Mouse (Mus musculus) neural tube, embryonic 13.5 days (tissue): ENCODE results near the gene Ltk. TPM values are rescaled to one million over a fixed set of nuclear protein-coding genes. Genes with fewer than 3 reads are reported as not detected.
A peak's percentile ranks its signal among the peaks of the same experiment; 100 is the strongest.

Experiments
- ATAC-seq: fragments of 200-750 bp; cut with Nextera tagmentation; 2 replicates; pipeline ENCODE4 v1.8.0; 2017; ENCODE audit warnings: low read depth, mild to moderate bottlenecking, moderate TSS enrichment, moderate library complexity
- H3K27ac ChIP-seq: fragments of 300-500 bp; sonication (generic); replicated peaks from 2 replicates; pipeline ENCODE4 v1.5.1; 2015; ENCODE audit warnings: moderate library complexity, mild to moderate bottlenecking, inconsistent platforms
- H3K27me3 ChIP-seq: fragments of 300-500 bp; sonication (generic); 2 replicates; pipeline ENCODE4 v1.6.1; 2015; ENCODE audit warnings: mild to moderate bottlenecking, inconsistent platforms
- H3K36me3 ChIP-seq: fragments of 300-500 bp; sonication (generic); 2 replicates; pipeline ENCODE4 v1.6.1; 2015; ENCODE audit warnings: mild to moderate bottlenecking, inconsistent platforms
- H3K4me1 ChIP-seq: fragments of 300-500 bp; sonication (generic); replicated peaks from 2 replicates; pipeline ENCODE4 v1.6.1; 2015; ENCODE audit warnings: inconsistent platforms
- H3K4me2 ChIP-seq: fragments of 300-500 bp; sonication (generic); 2 replicates; pipeline ENCODE4 v1.6.1; 2015; ENCODE audit warnings: inconsistent platforms, mild to moderate bottlenecking, moderate library complexity
- H3K4me3 ChIP-seq: fragments of 300-500 bp; sonication (generic); 2 replicates; pipeline ENCODE4 v1.5.1; 2015; ENCODE audit warnings: mild to moderate bottlenecking, inconsistent platforms
- H3K9ac ChIP-seq: fragments of 300-500 bp; sonication (generic); 2 replicates; pipeline ENCODE4 v1.6.1; 2015; ENCODE audit warnings: moderate library complexity, mild to moderate bottlenecking, inconsistent platforms
- H3K9me3 ChIP-seq: fragments of 300-500 bp; sonication (generic); 2 replicates; pipeline ENCODE4 v1.6.1; 2016; ENCODE audit warnings: inconsistent platforms
- WGBS: fragments of 180-500 bp; shearing (Covaris S2); methylation state at CpG from one replicate; pipeline ENCODE4 v1.1.7; 2015; 5-methylcytosine and 5-hydroxymethylcytosine counted together
- polyA plus RNA-seq: library from polyadenylated mRNA; unstranded; fragments of >200 nt; fragmentation: Nextera tagmentation; extraction: Ambion mirVana; gene quantifications from 2 replicates; pipeline ENCODE4 v1.2.1, GENCODE M21; 2015

Ltk gene
- polyA plus RNA-seq, 1 experiment from 2014 or later = 0.50 TPM

- H3K27me3 ChIP-seq = peaks cover 63% of the 10 kb centered on the region
- ATAC-seq = 0 out of 2 replicates have a peak, but pooled peaks have one; percentile 12
- peak overlapping the region; percentile 99 for H3K4me2 ChIP-seq
- peak overlapping the region; percentile 62 for H3K4me3 ChIP-seq
- WGBS = 3% methylated on average over 31 of the region's 31 CpGs
- H3K27ac ChIP-seq = no peak overlapping the region
- H3K36me3 ChIP-seq = no peaks in the 10 kb centered on the region
- peak overlapping the region; percentile 76 for H3K9ac ChIP-seq
- no peaks in the 10 kb centered on the region for H3K9me3 ChIP-seq
- H3K4me1 ChIP-seq = peaks cover 15% of the 10 kb centered on the region
These were observed 2.6 kb downstream of the Ltk start for GRCm38 (mm10) chr2:119757601-119758100.

GRCm38 (mm10) chr2:119749260-119749659 lies 11.0 kb downstream of the Ltk start:
- no peaks in the 10 kb centered on the region for H3K9me3 ChIP-seq
- no peak for ATAC-seq
- no peak overlapping the region for H3K4me2 ChIP-seq
- 73% methylated on average over 13 of the region's 13 CpGs for WGBS
- H3K27ac ChIP-seq = no peak overlapping the region
- no peak overlapping the region for H3K9ac ChIP-seq
- H3K36me3 ChIP-seq = no peaks in the 10 kb centered on the region
- no peak overlapping the region for H3K4me3 ChIP-seq
- H3K4me1 ChIP-seq = peaks cover 8% of the 10 kb centered on the region
- H3K27me3 ChIP-seq = peaks cover 64% of the 10 kb centered on the region

GRCm38 (mm10) chr2:119747554-119747953 lies 12.7 kb downstream of the Ltk start:
- no peaks in the 10 kb centered on the region for H3K36me3 ChIP-seq
- ATAC-seq = no peak

GRCm38 (mm10) chr2:119745281-119745680 lies 14.9 kb downstream of the Ltk start:
- H3K4me1 ChIP-seq = peaks cover 41% of the 10 kb centered on the region
- no peak overlapping the region for H3K27ac ChIP-seq
- H3K9me3 ChIP-seq = no peaks in the 10 kb centered on the region
- H3K9ac ChIP-seq = no peak overlapping the region
- no peak overlapping the region for H3K4me2 ChIP-seq
- no peak for ATAC-seq
- WGBS = 4% methylated on average over 1 of the region's 1 CpGs
- no peaks in the 10 kb centered on the region for H3K36me3 ChIP-seq
- H3K4me3 ChIP-seq = no peak overlapping the region
- peaks cover 90% of the 10 kb centered on the region for H3K27me3 ChIP-seq

More at GRCm38 (mm10) chr2:119747554-119747953, 12.7 kb downstream of the Ltk start:
- H3K9ac ChIP-seq = no peak overlapping the region
- H3K4me2 ChIP-seq = no peak overlapping the region
- peaks cover 25% of the 10 kb centered on the region for H3K4me1 ChIP-seq
- no peak overlapping the region for H3K27ac ChIP-seq
- H3K4me3 ChIP-seq = no peak overlapping the region
- no peaks in the 10 kb centered on the region for H3K9me3 ChIP-seq
- WGBS = 68% methylated on average over 7 of the region's 7 CpGs
- H3K27me3 ChIP-seq = peaks cover 81% of the 10 kb centered on the region

GRCm38 (mm10) chr2:119744163-119745111 lies 15.8 kb downstream of the Ltk start:
- 0 out of 2 replicates have a peak overlapping the region, but pooled peaks have one; percentile 6 for H3K9ac ChIP-seq
- peaks cover 88% of the 10 kb centered on the region for H3K27me3 ChIP-seq
- H3K9me3 ChIP-seq = no peaks in the 10 kb centered on the region
- WGBS = 3% methylated on average over 46 of the region's 46 CpGs
- H3K4me2 ChIP-seq = peak overlapping the region; percentile 42
- H3K36me3 ChIP-seq = no peaks in the 10 kb centered on the region
- ATAC-seq = 0 out of 2 replicates have a peak, but pooled peaks have one; percentile 10
- H3K27ac ChIP-seq = no peak overlapping the region
- peaks cover 41% of the 10 kb centered on the region for H3K4me1 ChIP-seq
- H3K4me3 ChIP-seq = peak overlapping the region; percentile 17

GRCm38 (mm10) chr2:119743808-119744162 lies 16.4 kb downstream of the Ltk start:
- peak overlapping the region; percentile 17; the same call in 1 of the 2 replicates for H3K4me3 ChIP-seq
- H3K9ac ChIP-seq = no peak overlapping the region
- H3K4me2 ChIP-seq = peak overlapping the region; percentile 42
- ATAC-seq = no peak
- WGBS = 5% methylated on average over 22 of the region's 22 CpGs
- H3K9me3 ChIP-seq = no peaks in the 10 kb centered on the region
- H3K27ac ChIP-seq = no peak overlapping the region
- peaks cover 41% of the 10 kb centered on the region for H3K4me1 ChIP-seq
- H3K27me3 ChIP-seq = peaks cover 82% of the 10 kb centered on the region
- no peaks in the 10 kb centered on the region for H3K36me3 ChIP-seq

- Histone ChIP-seq H3K36me3 (no peaks in the 10 kb centered on the region), H3K4me3 (peak overlapping the region; percentile 57), H3K9me3 (no peaks in the 10 kb centered on the region), H3K9ac (peak overlapping the region; percentile 65), H3K4me2 (peak overlapping the region; percentile 97), H3K27ac (no peak overlapping the region), H3K4me1 (peaks cover 41% of the 10 kb centered on the region), H3K27me3 (peaks cover 80% of the 10 kb centered on the region)
- ATAC-seq = no peak
- 7% methylated on average over 22 of the region's 31 CpGs for whole genome bisulfite sequencing
These were observed 16.9 kb downstream of the Ltk start for GRCm38 (mm10) chr2:119743176-119743807.

- Histone ChIP-seq H3K4me1 (peaks cover 41% of the 10 kb centered on the region), H3K4me2 (peak overlapping the region; percentile 97), H3K36me3 (no peaks in the 10 kb centered on the region), H3K27me3 (peaks cover 77% of the 10 kb centered on the region), H3K9ac (peak overlapping the region; percentile 65), H3K27ac (no peak overlapping the region), H3K4me3 (peak overlapping the region; percentile 57), H3K9me3 (no peaks in the 10 kb centered on the region)
- ATAC-seq = peak; percentile 34
- WGBS = under 1% methylated on average over 63 of the region's 70 CpGs
These were observed 17.6 kb downstream of the Ltk start for GRCm38 (mm10) chr2:119742461-119743175.

GRCm38 (mm10) chr2:119741581-119742411 lies 18.4 kb downstream of the Ltk start, which contains the start of gene Itpka:
Gene Itpka (plus strand): TSS chr2:119742337.
- under 1% methylated on average over 47 of the region's 53 CpGs for WGBS
- peak; percentile 70 for ATAC-seq
- no peak within 1 kb of the TSS for H3K27ac ChIP-seq
- H3K27me3 ChIP-seq = peaks cover 81% of the 10 kb centered on the region
- peak within 1 kb of the TSS; percentile 57 for H3K4me3 ChIP-seq
- H3K9ac ChIP-seq = peak within 1 kb of the TSS; percentile 65
- H3K9me3 ChIP-seq = no peaks in the 10 kb centered on the region
- H3K36me3 ChIP-seq = no peaks in the 10 kb centered on the region
- peak within 1 kb of the TSS; percentile 97 for H3K4me2 ChIP-seq
- H3K4me1 ChIP-seq = peaks cover 41% of the 10 kb centered on the region

GRCm38 (mm10) chr2:119740567-119740966 lies 19.7 kb downstream of the Ltk start:
- Histone ChIP-seq H3K9me3 (no peaks in the 10 kb centered on the region), H3K9ac (no peak overlapping the region), H3K4me1 (peaks cover 41% of the 10 kb centered on the region), H3K27me3 (peaks cover 79% of the 10 kb centered on the region), H3K4me2 (no peak overlapping the region), H3K4me3 (no peak overlapping the region), H3K27ac (no peak overlapping the region), H3K36me3 (peaks cover 7% of the 10 kb centered on the region)
- ATAC-seq = no peak
- 24% methylated on average over 2 of the region's 2 CpGs for WGBS

GRCm38 (mm10) chr2:119737124-119737523 lies 23.1 kb downstream of the Ltk start:
- no peak for ATAC-seq
- Histone ChIP-seq H3K9ac (no peak overlapping the region), H3K27ac (no peak overlapping the region), H3K4me3 (no peak overlapping the region), H3K4me2 (no peak overlapping the region), H3K9me3 (no peaks in the 10 kb centered on the region), H3K36me3 (peaks cover 40% of the 10 kb centered on the region), H3K4me1 (peaks cover 12% of the 10 kb centered on the region; the same call in 1 of the 2 replicates), H3K27me3 (peaks cover 48% of the 10 kb centered on the region)
- WGBS = 30% methylated on average over 12 of the region's 12 CpGs
